Mouse (Mus musculus) lung, postnatal 0 days (tissue): Measurements from ENCODE around the gene 4930519P11Rik. TPM values are rescaled to one million over a fixed set of nuclear protein-coding genes. Genes with fewer than 3 reads are reported as not detected.

ENCODE experiments used
- ATAC-seq: fragments of 200-750 bp; cut with Nextera tagmentation; 2 replicates; pipeline ENCODE4 v1.8.0; 2017; ENCODE audit warnings: moderate library complexity
- DNase-seq: peaks from one replicate; pipeline ENCODE4 v3.0.0-alpha.2; 2016; ENCODE audit warnings: low spot score
- H3K27ac ChIP-seq: fragments of 300-500 bp; sonication (generic); 2 replicates; pipeline ENCODE4 v1.5.1; 2014; ENCODE audit warnings: antibody characterized with exemption, mild to moderate bottlenecking, low read length, mixed read lengths
- H3K27me3 ChIP-seq: fragments of 300-500 bp; sonication (generic); replicated peaks from 2 replicates; pipeline ENCODE4 v1.6.1; 2014; ENCODE audit warnings: low read length, mixed read lengths; ENCODE audit not compliant: insufficient read depth
- H3K36me3 ChIP-seq: fragments of 300-500 bp; sonication (generic); 2 replicates; pipeline ENCODE4 v1.6.1; 2014; ENCODE audit warnings: low read length, mixed read lengths; ENCODE audit not compliant: insufficient read depth
- H3K4me1 ChIP-seq: fragments of 300-500 bp; sonication (generic); 2 replicates; pipeline ENCODE4 v1.6.1; 2014; ENCODE audit warnings: antibody characterized with exemption, low read depth, low read length, mixed read lengths; ENCODE audit not compliant: insufficient read depth
- H3K4me2 ChIP-seq: fragments of 300-500 bp; sonication (generic); replicated peaks from 2 replicates; pipeline ENCODE4 v1.6.1; 2014; ENCODE audit warnings: low read depth, mild to moderate bottlenecking, low read length, moderate library complexity, mixed read lengths
- H3K4me3 ChIP-seq: fragments of 300-500 bp; sonication (generic); 2 replicates; pipeline ENCODE4 v1.5.1; 2014; ENCODE audit warnings: low read depth, low read length
- H3K9ac ChIP-seq: fragments of 300-500 bp; sonication (generic); replicated peaks from 2 replicates; pipeline ENCODE4 v1.6.1; 2014; ENCODE audit warnings: low read depth, mild to moderate bottlenecking
- H3K9me3 ChIP-seq: fragments of 300-500 bp; sonication (generic); 2 replicates; pipeline ENCODE4 v1.6.1; 2016; ENCODE audit warnings: low read length, mixed read lengths
- CTCF ChIP-seq: IDR thresholded peaks from 2 replicates; pipeline ENCODE4 v1.5.1; 2016; ENCODE audit warnings: antibody characterized with exemption, mild to moderate bottlenecking
- EP300 ChIP-seq: IDR thresholded peaks from 2 replicates; pipeline ENCODE4 v1.6.1; 2016; ENCODE audit warnings: antibody characterized with exemption, mild to moderate bottlenecking, control low read depth
- WGBS: fragments of 180-500 bp; shearing (Covaris S2); extraction: QIAGEN DNeasy Blood & Tissue Kit; methylation state at CpG from one replicate; pipeline ENCODE4 v1.1.7; 2014; 5-methylcytosine and 5-hydroxymethylcytosine counted together
- polyA plus RNA-seq: library from polyadenylated mRNA; unstranded; fragments of >200 nt; fragmentation: Nextera tagmentation; extraction: Ambion mirVana; gene quantifications from 2 replicates; pipeline ENCODE4 v1.2.1, GENCODE M21; 2015

Gene 4930519P11Rik
- polyA plus RNA-seq, 1 experiment from 2014 or later, result 0.61 TPM

DNA sequence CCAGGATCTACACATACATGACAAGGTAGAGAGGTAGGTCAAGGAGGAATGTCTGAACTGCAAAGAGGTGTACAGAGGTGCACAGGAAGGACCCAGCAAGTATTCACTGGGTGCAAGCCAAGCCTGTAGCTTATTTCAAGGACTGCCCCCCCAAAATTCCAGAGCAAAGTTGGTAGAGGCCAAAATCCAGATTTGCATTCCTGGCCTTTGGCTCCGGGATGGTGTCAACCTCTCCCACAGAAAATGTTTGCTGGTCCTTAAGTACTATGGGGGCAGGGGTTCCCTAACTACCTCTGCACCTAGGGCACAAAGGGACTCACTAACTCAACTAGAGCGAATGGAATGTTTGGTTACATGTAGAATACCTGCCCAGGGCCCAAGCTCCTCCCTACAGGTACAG, 45.5 kb downstream of the 4930519P11Rik start:
- Histone ChIP-seq H3K36me3 (no peaks in the 10 kb centered on the region), H3K4me2 (0 out of 2 replicates have a peak overlapping the region, but pooled peaks have one; percentile 93), H3K27ac (peak overlapping the region; percentile 77), H3K9me3 (no peaks in the 10 kb centered on the region), H3K27me3 (no peaks in the 10 kb centered on the region), H3K9ac (no peak overlapping the region), H3K4me3 (no peak overlapping the region), H3K4me1 (peaks cover 9% of the 10 kb centered on the region)
- 38% methylated on average over 2 of the region's 2 CpGs for WGBS
- TF ChIP-seq EP300, result no peak
- TF ChIP-seq CTCF, result no peak
- DNase-seq (peak; percentile 80), ATAC-seq (peak; percentile 29)

DNA sequence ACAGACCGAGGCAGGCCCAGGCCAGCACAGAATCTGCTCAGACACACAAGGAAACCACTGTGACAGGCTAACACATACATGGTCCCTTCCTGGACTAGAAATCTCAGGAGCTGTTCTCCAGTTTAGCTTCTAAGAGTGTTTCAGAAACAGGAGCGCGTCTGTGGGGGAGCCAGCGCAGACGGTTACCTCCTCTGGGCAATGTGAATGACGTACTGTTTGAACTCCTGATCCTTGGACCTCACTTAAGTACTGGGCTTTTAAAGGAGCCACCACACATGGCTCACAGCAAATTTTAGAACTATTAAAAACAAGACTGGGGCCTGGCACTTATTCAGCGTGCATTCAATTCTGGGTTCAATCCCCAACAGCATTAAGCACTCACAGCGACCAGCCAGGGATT, 46.6 kb downstream of the 4930519P11Rik start:
- DNase-seq (peak; percentile 60), ATAC-seq (no peak)
- TF ChIP-seq EP300, result no peak
- no peak for TF ChIP-seq CTCF
- WGBS, result 54% methylated on average over 8 of the region's 8 CpGs
- H3K9ac ChIP-seq, result no peak overlapping the region
- no peaks in the 10 kb centered on the region for H3K9me3 ChIP-seq
- H3K4me2 ChIP-seq, result no peak overlapping the region
- peaks cover 9% of the 10 kb centered on the region for H3K4me1 ChIP-seq
- H3K27me3 ChIP-seq, result no peaks in the 10 kb centered on the region
- no peak overlapping the region for H3K4me3 ChIP-seq
- 0 out of 2 replicates have a peak overlapping the region, but pooled peaks have one; percentile 15 for H3K27ac ChIP-seq
- H3K36me3 ChIP-seq, result no peaks in the 10 kb centered on the region

DNA sequence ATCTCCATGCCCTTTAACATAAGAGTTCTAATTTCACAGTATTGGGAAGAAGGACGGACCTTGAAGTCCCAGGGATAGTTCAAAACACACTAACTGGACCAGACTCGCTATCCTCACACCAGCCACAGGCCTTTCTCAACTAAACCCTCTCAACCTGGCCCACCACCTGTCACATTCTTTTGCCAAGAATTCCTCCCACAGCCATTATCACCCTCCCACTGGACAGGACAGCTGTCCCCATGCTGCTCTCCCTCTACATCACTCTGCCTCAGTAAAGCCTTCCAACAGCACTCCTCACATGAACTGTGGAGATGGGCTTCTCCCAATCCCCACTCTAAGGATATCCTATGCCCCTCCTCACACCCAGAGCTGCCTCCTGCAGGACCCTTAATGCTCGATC, 47.7 kb downstream of the 4930519P11Rik start:
- ATAC-seq (no peak), DNase-seq (no peak)
- H3K9me3 ChIP-seq, result no peaks in the 10 kb centered on the region
- WGBS, result 74% methylated on average over 3 of the region's 3 CpGs
- H3K4me2 ChIP-seq, result no peak overlapping the region
- H3K27me3 ChIP-seq, result no peaks in the 10 kb centered on the region
- TF ChIP-seq CTCF (no peak), EP300 (no peak)
- H3K36me3 ChIP-seq, result no peaks in the 10 kb centered on the region
- H3K4me1 ChIP-seq, result peaks cover 9% of the 10 kb centered on the region
- no peak overlapping the region for H3K9ac ChIP-seq
- H3K4me3 ChIP-seq, result no peak overlapping the region
- no peak overlapping the region for H3K27ac ChIP-seq

DNA sequence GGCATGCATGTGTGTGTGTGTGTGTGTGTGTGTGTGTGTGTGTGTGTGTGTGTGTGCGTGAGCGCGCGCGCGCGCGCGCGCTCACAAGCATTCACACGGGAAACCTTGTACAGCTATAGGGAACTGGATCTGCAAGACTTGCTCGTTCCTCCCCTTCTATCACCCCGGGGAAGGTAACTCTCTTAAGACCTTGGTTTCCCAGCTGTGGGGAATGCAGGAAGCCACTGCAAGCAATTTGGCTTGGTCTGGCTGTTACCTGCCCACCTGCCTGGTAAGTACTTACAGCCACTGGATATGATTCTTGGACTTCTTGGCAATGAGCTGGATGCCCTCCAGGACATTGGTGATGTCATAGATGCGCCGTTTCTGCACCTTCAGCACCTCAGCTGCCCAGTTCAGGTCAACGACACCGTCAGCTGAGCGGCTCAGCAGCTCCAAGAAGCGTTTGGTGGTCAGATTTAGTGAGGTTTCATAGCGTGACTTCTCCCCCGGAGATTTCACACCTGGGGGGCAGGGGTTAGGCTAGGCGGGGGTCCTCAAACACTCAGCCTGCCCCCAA, 49.5 kb downstream of the 4930519P11Rik start:
- no peak overlapping the region for H3K27ac ChIP-seq
- H3K9me3 ChIP-seq, result no peaks in the 10 kb centered on the region
- no peak overlapping the region for H3K4me2 ChIP-seq
- TF ChIP-seq EP300 (no peak), CTCF (no peak)
- 82% methylated on average over 22 of the region's 22 CpGs for WGBS
- no peaks in the 10 kb centered on the region for H3K27me3 ChIP-seq
- H3K36me3 ChIP-seq, result no peaks in the 10 kb centered on the region
- no peak overlapping the region for H3K9ac ChIP-seq
- ATAC-seq, result no peak
- H3K4me3 ChIP-seq, result no peak overlapping the region
- DNase-seq, result no peak
- peaks cover 12% of the 10 kb centered on the region; the same call in 1 of the 2 replicates for H3K4me1 ChIP-seq

Other genes with a start within 250 kb of the 4930519P11Rik start
- 5.6 and 18.9 TPM in 2 replicates for gene Cdk5rap1, start 240.4 kb downstream of the 4930519P11Rik start, polyA plus RNA-seq
- 7.7 and 8.0 TPM in 2 replicates for gene Snta1, start 205.3 kb downstream of the 4930519P11Rik start, polyA plus RNA-seq
- 14.6 and 16.6 TPM in 2 replicates for gene Cbfa2t2, start 177.0 kb downstream of the 4930519P11Rik start, polyA plus RNA-seq
- gene 1700003F12Rik, start 66.4 kb downstream of the 4930519P11Rik start, polyA plus RNA-seq, result 0.89 and 1.3 TPM in 2 replicates
- not detected in 2 replicates for gene Actl10, start 61.7 kb downstream of the 4930519P11Rik start, polyA plus RNA-seq
- 0.81 and 1.4 TPM in 2 replicates for gene Necab3, start 54.5 kb downstream of the 4930519P11Rik start, polyA plus RNA-seq
- 5.4 and 7.5 TPM in 2 replicates for gene E2f1, start 43.5 kb downstream of the 4930519P11Rik start, polyA plus RNA-seq
- 29.0 and 33.5 TPM in 2 replicates for gene Pxmp4, start 9.7 kb downstream of the 4930519P11Rik start, polyA plus RNA-seq
- 0.76 and 1.0 TPM in 2 replicates for gene Zfp341, start 140 bp downstream of the 4930519P11Rik start, polyA plus RNA-seq
- 33.1 and 33.7 TPM in 2 replicates for gene Chmp4b, start 38.3 kb upstream of the 4930519P11Rik start, polyA plus RNA-seq
- gene Gm14214, start 156.6 kb upstream of the 4930519P11Rik start, polyA plus RNA-seq, result not detected in 2 replicates
- 23.7 and 26.3 TPM in 2 replicates for gene Raly, start 177.7 kb upstream of the 4930519P11Rik start, polyA plus RNA-seq
- gene a, start 178.0 kb upstream of the 4930519P11Rik start, polyA plus RNA-seq, result not detected in 2 replicates